Mouse (Mus musculus) embryo, embryonic 9.5 days (tissue): ENCODE data around the gene Dnah7a.
"Not testable (repeated sequence)": the region's sequence is repeated elsewhere in the genome, so short reads cannot be mapped to it uniquely, and the experiment has no call there.

Experiments used
- DNase-seq: peaks from one replicate; pipeline ENCODE4 v3.0.0-alpha.2; 2017; ENCODE audit errors: extremely low spot score

Dnah7a gene

GRCm38 (mm10) chr1:53384085-53384688, 322.4 kb downstream of the Dnah7a start:
- DNase-seq: no peak

- DNase-seq: no peak
These were observed 328.9 kb downstream of the Dnah7a start for GRCm38 (mm10) chr1:53377731-53378130.

- DNase-seq: not testable (repeated sequence)
These were observed 330.6 kb downstream of the Dnah7a start for GRCm38 (mm10) chr1:53375965-53376364.

GRCm38 (mm10) chr1:53358988-53359387, 347.6 kb downstream of the Dnah7a start:
- no peak for DNase-seq

GRCm38 (mm10) chr1:53352327-53353261, 354.0 kb downstream of the Dnah7a start, which contains the start of the genes Asdurf, Gm28551 and Asnsd1:
Asdurf (minus strand) TSS chr1:53352619.
Gm28551 (minus strand) TSS chr1:53352667.
Asnsd1 (minus strand) TSS chr1:53352752.
- peak; percentile 94 for DNase-seq
